ENCODE assay signal across 8 mouse cellular contexts in the genomic region with DNA sequence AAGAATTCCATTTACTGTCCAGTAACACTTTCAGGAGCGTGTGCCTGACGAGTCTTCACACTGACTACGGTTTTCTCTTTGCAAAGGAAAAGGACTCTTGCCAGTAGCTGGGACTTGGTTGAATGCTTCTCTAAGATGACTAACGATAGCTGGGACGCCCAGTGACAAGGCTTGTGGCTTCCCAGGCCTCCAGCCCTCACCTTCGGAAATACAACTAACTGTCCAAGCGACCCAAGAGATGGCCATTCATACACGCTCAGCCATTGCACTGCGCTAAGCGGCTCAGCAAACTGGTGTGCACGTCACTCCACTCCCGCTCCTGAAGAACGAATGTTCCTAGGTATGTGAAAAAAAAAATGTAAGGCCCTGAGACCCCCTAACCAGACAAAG. TPM values are rescaled to one million over a fixed set of nuclear protein-coding genes. Genes with fewer than 3 reads are reported as not detected.
DNase-seq lines count a peak whose midpoint lies in the region; ATAC-seq and TF ChIP-seq lines count a peak whose summit lies in the region.

No protein-coding gene starts in this region.

- ATAC-seq in forebrain, embryonic 12.5 days (ENCODE audit: low FRiP score) = no peak
- 0 out of 2 replicates have a peak, but pooled peaks have one; percentile 49 for ATAC-seq in midbrain, embryonic 16.5 days

- H3K36me3 ChIP-seq in kidney, adult 2 months (ENCODE audit: control insufficient read depth, insufficient read depth, low read length) = no peaks in the 10 kb centered on the region
- no peaks in the 10 kb centered on the region; the same call in 1 of the 2 replicates for H3K36me3 ChIP-seq in forebrain, embryonic 12.5 days (replicated peaks)
- H3K36me3 ChIP-seq in midbrain, embryonic 16.5 days (ENCODE audit: control insufficient read depth, insufficient read depth, low read length) = no peaks in the 10 kb centered on the region

- peak overlapping the region; percentile 82 for H3K4me3 ChIP-seq in kidney, adult 2 months (ENCODE audit: insufficient read depth, low read depth, low read length)
- peak overlapping the region; percentile 87 for H3K4me3 ChIP-seq in bone marrow, adult 2 months (replicated peaks; ENCODE audit: control insufficient read depth, low read depth, low read length)
- peak overlapping the region; percentile 75 for H3K4me3 ChIP-seq in forebrain, embryonic 12.5 days (replicated peaks)
- peak overlapping the region; percentile 68 for H3K4me3 ChIP-seq in midbrain, embryonic 16.5 days (ENCODE audit: low read depth, low read length)

- H3K27me3 ChIP-seq in kidney, adult 2 months (replicated peaks; ENCODE audit: control insufficient read depth, insufficient read depth, low read length) = no peaks in the 10 kb centered on the region
- H3K27me3 ChIP-seq in forebrain, embryonic 12.5 days = no peaks in the 10 kb centered on the region
- H3K27me3 ChIP-seq in midbrain, embryonic 16.5 days (ENCODE audit: control insufficient read depth, insufficient read depth, low read depth, low read length) = no peaks in the 10 kb centered on the region

- TF ChIP-seq POLR2A in kidney, adult 2 months (IDR thresholded peaks at IDR 0.05; ENCODE audit: low read depth, low read length) = no peak
- no peak for TF ChIP-seq POLR2A in bone marrow, adult 2 months (IDR thresholded peaks at IDR 0.05; ENCODE audit: borderline replicate concordance, control insufficient read depth, low read depth, low read length)

- DNase-seq in kidney, adult 2 months = peak; percentile 13
- DNase-seq in kidney, adult 18-20 months = no peak
- DNase-seq in kidney, postnatal 14 days = peak; percentile 11
- no peak for DNase-seq in thymus, postnatal 36 days
- no peak for DNase-seq in right cerebral cortex, postnatal 10 days (ENCODE audit: low spot score in 2 of 2)

- H3K9me3 ChIP-seq in forebrain, embryonic 12.5 days = no peaks in the 10 kb centered on the region
- H3K9me3 ChIP-seq in midbrain, embryonic 16.5 days (replicated peaks; ENCODE audit: control insufficient read depth, low read length, poor library complexity, severe bottlenecking) = no peaks in the 10 kb centered on the region

- H3K4me2 ChIP-seq in forebrain, embryonic 12.5 days = peak overlapping the region; percentile 64
- H3K4me2 ChIP-seq in midbrain, embryonic 16.5 days (ENCODE audit: low read length) = peak overlapping the region; percentile 82

- no peak for TF ChIP-seq CTCF in kidney, adult 2 months (conservative IDR thresholded peaks at IDR 0.05; ENCODE audit: insufficient read depth, insufficient read length, low read depth, low read length)
- TF ChIP-seq CTCF in bone marrow, adult 2 months (IDR thresholded peaks at IDR 0.05; ENCODE audit: control insufficient read depth, insufficient read depth, low read length) = no peak

- H3K4me1 ChIP-seq in kidney, adult 2 months (ENCODE audit: control insufficient read depth, insufficient read depth, low read length) = no peaks in the 10 kb centered on the region
- peaks cover 6% of the 10 kb centered on the region; the same call in 1 of the 2 replicates for H3K4me1 ChIP-seq in bone marrow, adult 2 months (ENCODE audit: control insufficient read depth, insufficient read depth, low read length)
- peaks cover 23% of the 10 kb centered on the region for H3K4me1 ChIP-seq in forebrain, embryonic 12.5 days
- H3K4me1 ChIP-seq in midbrain, embryonic 16.5 days (ENCODE audit: control insufficient read depth, insufficient read depth, low read length) = peaks cover 19% of the 10 kb centered on the region

- no peak overlapping the region for H3K27ac ChIP-seq in kidney, adult 2 months (ENCODE audit: insufficient read depth, low read depth, low read length)
- peak overlapping the region; percentile 54 for H3K27ac ChIP-seq in bone marrow, adult 2 months (ENCODE audit: control insufficient read depth, insufficient read depth, low read depth, low read length, poor library complexity)
- H3K27ac ChIP-seq in forebrain, embryonic 12.5 days = peak overlapping the region; percentile 88
- H3K27ac ChIP-seq in midbrain, embryonic 16.5 days (ENCODE audit: low read length) = peak overlapping the region; percentile 74

- WGBS in kidney, adult 2 months = 15% methylated on average over 13 of the region's 13 CpGs
- 3% methylated on average over 13 of the region's 13 CpGs for WGBS in bone marrow, adult 2 months
- under 1% methylated on average over 13 of the region's 13 CpGs for WGBS in forebrain, embryonic 12.5 days
- 0% methylated on average over 13 of the region's 13 CpGs for WGBS in midbrain, embryonic 16.5 days

- H3K9ac ChIP-seq in forebrain, embryonic 12.5 days = peak overlapping the region; percentile 90
- peak overlapping the region; percentile 80; the same call in 1 of the 2 replicates for H3K9ac ChIP-seq in midbrain, embryonic 16.5 days (ENCODE audit: low read depth, low read length)

RNA-seq across cellular contexts. Expression of gene Golm1, which starts 0.9 kb away (rescaled TPM):
- 5.3 and 6.5 TPM in 2 replicates for polyA plus RNA-seq in kidney, adult 2 months (2012; rRNA removed)
- polyA plus RNA-seq in bone marrow, adult 2 months (2011; ENCODE audit: insufficient read depth, insufficient read length, low replicate concordance, missing spikeins) = 12.7 and 13.9 TPM in 2 replicates
- 109 and 114 TPM in 2 replicates for polyA plus RNA-seq in forebrain, embryonic 12.5 days (2016; fragmentation: Nextera tagmentation; extraction: Ambion mirVana)
- polyA plus RNA-seq in midbrain, embryonic 16.5 days (2015; fragmentation: Nextera tagmentation; extraction: Ambion mirVana) = 18.4 and 27.3 TPM in 2 replicates

RNA-seq across cellular contexts. Expression of gene 4921517D22Rik, which starts 19.2 kb away (rescaled TPM):
- polyA plus RNA-seq in kidney, adult 2 months (2012; rRNA removed) = not detected in 2 replicates
- not detected in 2 replicates for polyA plus RNA-seq in bone marrow, adult 2 months (2011; ENCODE audit: insufficient read depth, insufficient read length, low replicate concordance, missing spikeins)
- polyA plus RNA-seq in forebrain, embryonic 12.5 days (2016; fragmentation: Nextera tagmentation; extraction: Ambion mirVana) = not detected in 2 replicates
- not detected in 2 replicates for polyA plus RNA-seq in midbrain, embryonic 16.5 days (2015; fragmentation: Nextera tagmentation; extraction: Ambion mirVana)

RNA-seq across cellular contexts. Expression of gene Spata31d1a, which starts 35.4 kb away (rescaled TPM):
- not detected in 2 replicates for polyA plus RNA-seq in kidney, adult 2 months (2012; rRNA removed)
- polyA plus RNA-seq in bone marrow, adult 2 months (2011; ENCODE audit: insufficient read depth, insufficient read length, low replicate concordance, missing spikeins) = not detected in 2 replicates
- polyA plus RNA-seq in forebrain, embryonic 12.5 days (2016; fragmentation: Nextera tagmentation; extraction: Ambion mirVana) = 0.17 and 0.28 TPM in 2 replicates
- polyA plus RNA-seq in midbrain, embryonic 16.5 days (2015; fragmentation: Nextera tagmentation; extraction: Ambion mirVana) = 0.16 and 0.30 TPM in 2 replicates

RNA-seq across cellular contexts. Expression of gene Spata31d1b, which starts 37.3 kb away (rescaled TPM):
- 0.03 TPM in 2 replicates for polyA plus RNA-seq in kidney, adult 2 months (2012; rRNA removed)
- polyA plus RNA-seq in bone marrow, adult 2 months (2011; ENCODE audit: insufficient read depth, insufficient read length, low replicate concordance, missing spikeins) = not detected in 2 replicates
- polyA plus RNA-seq in forebrain, embryonic 12.5 days (2016; fragmentation: Nextera tagmentation; extraction: Ambion mirVana) = not detected in 2 replicates
- not detected in 2 replicates for polyA plus RNA-seq in midbrain, embryonic 16.5 days (2015; fragmentation: Nextera tagmentation; extraction: Ambion mirVana)

RNA-seq across cellular contexts. Expression of gene Spata31d1d, which starts 56.8 kb away (rescaled TPM):
- 0.05 TPM in 1 of 2 replicates, not detected in the other for polyA plus RNA-seq in kidney, adult 2 months (2012; rRNA removed)
- polyA plus RNA-seq in bone marrow, adult 2 months (2011; ENCODE audit: insufficient read depth, insufficient read length, low replicate concordance, missing spikeins) = not detected in 2 replicates
- polyA plus RNA-seq in forebrain, embryonic 12.5 days (2016; fragmentation: Nextera tagmentation; extraction: Ambion mirVana) = not detected in 2 replicates
- polyA plus RNA-seq in midbrain, embryonic 16.5 days (2015; fragmentation: Nextera tagmentation; extraction: Ambion mirVana) = not detected in 2 replicates

Comparison
In these comparisons a context has a peak if more than half of its experiments do, and no peak if none do; other contexts are left out.
1. DNase-seq: peak in kidney, adult 2 months (single experiment) and kidney, postnatal 14 days (single experiment); none in kidney, adult 18-20 months (single experiment), thymus, postnatal 36 days (0 of 2) and right cerebral cortex, postnatal 10 days (0 of 2).
2. Peak in every context shown above with its lines, with median percentiles within 50 percentile points of each other: H3K4me3 ChIP-seq.